In genomic region chr6:115969952-115970351, GRCm38 (mm10) we compare ENCODE assay signal across 19 mouse cellular contexts. TPM values are rescaled to one million over a fixed set of nuclear protein-coding genes. Genes with fewer than 3 reads are reported as not detected.
DNase-seq lines count a peak whose midpoint lies in the region; ATAC-seq and TF ChIP-seq lines count a peak whose summit lies in the region.
"Had no signal": no experiment of that assay in that cellular context is flagged by ENCODE, and none has a peak within 500 bp of the region (broad histone marks: within the 10 kb centered on the region; RNA-seq: fewer than 3 reads in every experiment).

No protein-coding gene starts in this region.

- H3K27me3 ChIP-seq in liver, embryonic 11.5 days (replicated peaks; ENCODE audit: control insufficient read depth, insufficient read depth, low read length): no peaks in the 10 kb centered on the region
- H3K27me3 ChIP-seq in MEL (ENCODE audit: control insufficient read depth in 1 of 2, insufficient read depth in 2 of 2, low read length in 2 of 2): no peaks in the 10 kb centered on the region
- H3K27me3 ChIP-seq: embryonic facial prominence, embryonic 13.5 days; heart, embryonic 15.5 days; liver, embryonic 13.5 days; stomach, embryonic 15.5 days had no signal

- H3K79me2 ChIP-seq in MEL (ENCODE audit: control insufficient read depth, insufficient read depth, low read length, poor library complexity) (no peaks in the 10 kb centered on the region), macrophage (ENCODE audit: inconsistent target) (peaks cover 13% of the 10 kb centered on the region; the same call in 1 of the 2 replicates)

- TF ChIP-seq CTCF in MEL (IDR thresholded peaks at IDR 0.05 in 2 of 3, conservative IDR thresholded peaks at IDR 0.05 in 1 of 3; ENCODE audit: control insufficient read depth in 1 of 3, insufficient read depth in 1 of 3, low read depth in 2 of 3, low read length in 3 of 3, poor library complexity in 1 of 3, severe bottlenecking in 1 of 3): no peak

- H3K4me3 ChIP-seq in liver, embryonic 11.5 days (ENCODE audit: low read depth, low read length): no peak overlapping the region
- H3K4me3 ChIP-seq in MEL (ENCODE audit: control insufficient read depth in 1 of 2, insufficient read depth in 1 of 2, low read depth in 2 of 2, low read length in 2 of 2): no peak overlapping the region
- no peak overlapping the region for H3K4me3 ChIP-seq in macrophage (ENCODE audit: inconsistent target)
- H3K4me3 ChIP-seq: embryonic facial prominence, embryonic 13.5 days; heart, embryonic 15.5 days; liver, embryonic 13.5 days; stomach, embryonic 15.5 days had no signal

- DNase-seq in liver (peak; percentile 41), MEL (ENCODE audit: low read depth, low spot score) (peak; percentile 29)
- no peak for DNase-seq in liver, embryonic 11.5 days (ENCODE audit: low spot score)
- peak; percentile 61 for DNase-seq in thymus, postnatal 14 days
- DNase-seq in urinary bladder, postnatal 25 days (ENCODE audit: low spot score): no peak
- DNase-seq: heart, adult 18-20 months; kidney, adult 2 months; liver, embryonic 13.5 days; midbrain, embryonic 14.5 days; right cerebral cortex, postnatal 25 days had no signal

- WGBS in liver, embryonic 11.5 days: 64% methylated on average over 4 of the region's 6 CpGs
- 33% methylated on average over 4 of the region's 6 CpGs for WGBS in macrophage (ENCODE audit: missing documents)

- TF ChIP-seq EP300 in MEL (IDR thresholded peaks at IDR 0.05; ENCODE audit: low read depth in 1 of 2, low read length in 2 of 2): no peak

- no peak for TF ChIP-seq RAD21 in MEL (IDR thresholded peaks at IDR 0.05; ENCODE audit: low read depth, low read length)

- no peak for ATAC-seq in liver, embryonic 11.5 days (replicated peaks; ENCODE audit: low FRiP score)
- no peak for ATAC-seq in CD4-positive, CD25-positive, alpha-beta regulatory T cell, adult 4 months
- ATAC-seq: hindbrain, embryonic 16.5 days had no signal

- no peaks in the 10 kb centered on the region for H3K9me3 ChIP-seq in liver, embryonic 11.5 days (ENCODE audit: control insufficient read depth, low read length)
- no peaks in the 10 kb centered on the region for H3K9me3 ChIP-seq in MEL (replicated peaks; ENCODE audit: insufficient read depth, low read length)
- H3K9me3 ChIP-seq: embryonic facial prominence, embryonic 13.5 days; heart, embryonic 15.5 days; liver, embryonic 13.5 days; stomach, embryonic 15.5 days had no signal

- H3K27ac ChIP-seq in liver, embryonic 11.5 days (ENCODE audit: low read depth, low read length): no peak overlapping the region
- H3K27ac ChIP-seq in MEL (ENCODE audit: control insufficient read depth, low read depth, low read length) (no peak overlapping the region), macrophage (peak overlapping the region; percentile 69)
- H3K27ac ChIP-seq: liver, embryonic 13.5 days; stomach, embryonic 15.5 days had no signal

- TF ChIP-seq POLR2A in MEL (IDR thresholded peaks at IDR 0.05; ENCODE audit: control insufficient read depth in 1 of 2, insufficient read depth in 1 of 2, low read depth in 1 of 2, low read length in 2 of 2, poor library complexity in 1 of 2): no peak

- no peak overlapping the region for H3K4me2 ChIP-seq in liver, embryonic 11.5 days
- H3K4me2 ChIP-seq: embryonic facial prominence, embryonic 13.5 days; heart, embryonic 15.5 days; liver, embryonic 13.5 days; stomach, embryonic 15.5 days had no signal

- H3K36me3 ChIP-seq in liver, embryonic 11.5 days (ENCODE audit: control insufficient read depth, insufficient read depth, low read length): peaks cover 6% of the 10 kb centered on the region
- H3K36me3 ChIP-seq in MEL (ENCODE audit: control insufficient read depth in 1 of 2, insufficient read depth in 2 of 2, low read length in 2 of 2): no peaks in the 10 kb centered on the region
- peaks cover 44% of the 10 kb centered on the region for H3K36me3 ChIP-seq in macrophage (ENCODE audit: inconsistent target)

- no peak overlapping the region for H3K9ac ChIP-seq in liver, embryonic 11.5 days (ENCODE audit: low read depth, low read length)
- H3K9ac ChIP-seq in MEL (ENCODE audit: control insufficient read depth, low read depth, low read length, poor library complexity, severe bottlenecking): no peak overlapping the region
- H3K9ac ChIP-seq: embryonic facial prominence, embryonic 13.5 days; heart, embryonic 15.5 days; liver, embryonic 13.5 days; stomach, embryonic 15.5 days had no signal

- peaks cover 16% of the 10 kb centered on the region for H3K4me1 ChIP-seq in liver, embryonic 11.5 days (replicated peaks; ENCODE audit: control insufficient read depth, insufficient read depth, low read length)
- no peaks in the 10 kb centered on the region for H3K4me1 ChIP-seq in MEL (ENCODE audit: control insufficient read depth in 1 of 2, insufficient read depth in 2 of 2, low read length in 2 of 2)

TF ChIP-seq in MEL, 35 proteins besides CTCF, POLR2A, EP300 and RAD21:
- no peak for TF ChIP-seq CHD1 (IDR thresholded peaks at IDR 0.05; ENCODE audit: low read depth, low read length)
- no peak for TF ChIP-seq NRF1 (IDR thresholded peaks at IDR 0.05; ENCODE audit: insufficient read depth, low read depth, low read length, poor library complexity, severe bottlenecking)
- no peak for TF ChIP-seq KAT2A (conservative IDR thresholded peaks at IDR 0.05; ENCODE audit: low read depth, low read length)
- TF ChIP-seq SIN3A (IDR thresholded peaks at IDR 0.05; ENCODE audit: low read length): no peak
- TF ChIP-seq POLR2AphosphoS2 (IDR thresholded peaks at IDR 0.05; ENCODE audit: low read length): no peak
- no peak for TF ChIP-seq ETS1 (IDR thresholded peaks at IDR 0.05; ENCODE audit: low read depth, low read length)
- no peak for TF ChIP-seq GABPA (IDR thresholded peaks at IDR 0.05; ENCODE audit: low read depth, low read length)
- no peak for TF ChIP-seq E2F4 (IDR thresholded peaks at IDR 0.05; ENCODE audit: borderline replicate concordance, low read depth, low read length)
- TF ChIP-seq TAL1 (IDR thresholded peaks at IDR 0.05; ENCODE audit: low read length): no peak
- no peak for TF ChIP-seq CHD2 (IDR thresholded peaks at IDR 0.05; ENCODE audit: low read length)
- TF ChIP-seq MXI1 (IDR thresholded peaks at IDR 0.05; ENCODE audit: low read depth, low read length): no peak
- no peak for TF ChIP-seq GATA1 (IDR thresholded peaks at IDR 0.05; ENCODE audit: low read depth, low read length)

RNA-seq across cellular contexts. Expression of gene Plxnd1, which starts 24.9 kb away (rescaled TPM):
- polyA plus RNA-seq in liver, embryonic 11.5 days (2014; fragmentation: Nextera tagmentation; extraction: Ambion mirVana): 25.6 and 27.8 TPM in 2 replicates
- total RNA-seq in MEL (2012; rRNA removed): 4.8 and 6.6 TPM in 2 replicates
- polyA plus RNA-seq in MEL (2012; ENCODE audit: insufficient read depth in 1 of 2, insufficient read length in 2 of 2, low read depth in 1 of 2, low replicate concordance in 2 of 2, missing spikeins in 1 of 2) (10 to 100 TPM in 1 of 2 experiments, not detected in 1; 19.2 TPM), macrophage (2018) (130 to 283 TPM (median 243 TPM) in 3 replicates)
- 1,000 to 10,000 TPM in 1 of 26 experiments, 100 to 1,000 TPM in 25; 192 to 1,896 (median 380) TPM for total RNA-seq in macrophage (2018; cell fraction: chromatin; rRNA removed)
- 100 to 1,000 TPM; 198 to 344 (median 273) TPM for total RNA-seq in macrophage (2018; cell fraction: cytosol; rRNA removed)
- total RNA-seq in macrophage (2018; cell fraction: nucleus; rRNA removed): 100 to 1,000 TPM; 233 to 720 (median 426) TPM
- 1 to 10 TPM; 4.7 to 6.2 TPM for polyA plus RNA-seq in CD4-positive, CD25-positive, alpha-beta regulatory T cell, adult 4 months (2017; shearing (Covaris generic))

RNA-seq across cellular contexts. Expression of gene H1foo, which starts 25.2 kb away (rescaled TPM):
- polyA plus RNA-seq in liver, embryonic 11.5 days (2014; fragmentation: Nextera tagmentation; extraction: Ambion mirVana): not detected in 2 replicates
- total RNA-seq in MEL (2012; rRNA removed): not detected in 2 replicates
- polyA plus RNA-seq in MEL (2012; ENCODE audit: insufficient read depth in 1 of 2, insufficient read length in 2 of 2, low read depth in 1 of 2, low replicate concordance in 2 of 2, missing spikeins in 1 of 2) (not detected), macrophage (2018) (not detected in 3 replicates)
- 1 to 10 TPM in 1 of 26 experiments, not detected in 25; 1.4 TPM for total RNA-seq in macrophage (2018; cell fraction: chromatin; rRNA removed)
- under 1 TPM in 3 of 26 experiments, not detected in 23; 0.14 to 0.42 (median 0.19) TPM for total RNA-seq in macrophage (2018; cell fraction: cytosol; rRNA removed)
- total RNA-seq in macrophage (2018; cell fraction: nucleus; rRNA removed): under 1 TPM in 1 of 26 experiments, not detected in 25; 0.76 TPM
- polyA plus RNA-seq in CD4-positive, CD25-positive, alpha-beta regulatory T cell, adult 4 months (2017; shearing (Covaris generic)): not detected
- total RNA-seq: adrenal gland, postnatal 4 days; heart, adult 18-20 months; layer of hippocampus, postnatal 14 days; left cerebral cortex, postnatal 25 days had no signal
- polyA plus RNA-seq: embryonic facial prominence, embryonic 13.5 days; heart, embryonic 15.5 days; hindbrain, embryonic 16.5 days; kidney, adult 2 months; liver, embryonic 13.5 days; midbrain, embryonic 14.5 days; stomach, embryonic 15.5 days had no signal

RNA-seq across cellular contexts. Expression of gene Rho, which starts 38.4 kb away (rescaled TPM):
- 0.06 TPM in 1 of 2 replicates, not detected in the other for polyA plus RNA-seq in liver, embryonic 11.5 days (2014; fragmentation: Nextera tagmentation; extraction: Ambion mirVana)
- total RNA-seq in MEL (2012; rRNA removed): not detected in 2 replicates
- polyA plus RNA-seq in MEL (2012; ENCODE audit: insufficient read depth in 1 of 2, insufficient read length in 2 of 2, low read depth in 1 of 2, low replicate concordance in 2 of 2, missing spikeins in 1 of 2): under 1 TPM in 1 of 2 experiments, not detected in 1; 0.11 TPM
- 1 to 10 TPM in 6 of 26 experiments, under 1 TPM in 12, not detected in 8; 0.19 to 2.0 (median 0.68) TPM for total RNA-seq in macrophage (2018; cell fraction: chromatin; rRNA removed)
- total RNA-seq in macrophage (2018; cell fraction: cytosol; rRNA removed): under 1 TPM in 5 of 26 experiments, not detected in 21; 0.03 to 0.13 (median 0.10) TPM
- 1 to 10 TPM in 5 of 26 experiments, under 1 TPM in 14, not detected in 7; 0.16 to 1.2 (median 0.54) TPM for total RNA-seq in macrophage (2018; cell fraction: nucleus; rRNA removed)
- polyA plus RNA-seq in macrophage (2018): not detected in 3 replicates
- polyA plus RNA-seq in CD4-positive, CD25-positive, alpha-beta regulatory T cell, adult 4 months (2017; shearing (Covaris generic)): not detected
- total RNA-seq: heart, adult 18-20 months had no signal
- polyA plus RNA-seq: heart, embryonic 15.5 days; liver, embryonic 13.5 days had no signal

Comparison
In these comparisons a context has a peak if more than half of its experiments do, and no peak if none do; other contexts are left out.
1. DNase-seq: peak in liver (single experiment), MEL (single experiment) and thymus, postnatal 14 days (single experiment); none in liver, embryonic 11.5 days (single experiment) and urinary bladder, postnatal 25 days (single experiment).